Mouse (Mus musculus) testis, postnatal 10 days (tissue): Measurements from ENCODE around the gene Mta1.

Experiments
- DNase-seq: peaks from one replicate; pipeline ENCODE4 v3.0.0; 2021; ENCODE audit warnings: low spot score

Mta1 gene

DNA sequence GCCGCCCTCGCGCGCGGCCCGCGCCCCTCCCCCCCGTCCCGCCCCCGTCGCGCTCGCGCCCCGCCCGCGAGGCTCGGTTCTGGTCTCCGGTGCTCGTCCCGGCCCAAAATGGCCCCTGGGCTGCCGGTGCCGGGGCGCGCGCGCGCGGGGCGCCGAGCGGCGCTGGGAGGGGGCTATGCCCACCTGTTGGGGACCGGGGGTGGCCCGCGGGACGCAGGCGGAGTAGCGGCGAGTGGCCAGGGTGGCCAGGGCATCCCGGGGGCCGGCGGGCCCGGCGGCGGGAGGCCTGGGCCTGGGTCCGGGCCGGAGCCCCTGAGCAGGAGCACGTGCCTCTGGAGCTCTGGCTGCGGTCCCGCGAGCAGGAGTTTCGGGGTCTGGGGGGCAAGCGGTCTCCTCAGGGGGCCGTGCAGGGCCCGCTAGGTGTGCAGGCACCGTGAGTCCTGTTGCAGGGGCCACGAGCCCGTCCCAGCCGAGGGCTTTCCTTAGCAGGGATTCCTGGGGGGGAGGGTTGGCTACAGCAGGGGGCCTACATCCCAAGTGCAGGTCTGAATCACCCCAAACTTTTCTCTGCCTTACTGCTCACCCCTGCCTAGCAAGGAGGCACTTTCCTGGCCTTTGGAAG lies 563 bp downstream of the Mta1 start:
- no peak for DNase-seq

DNA sequence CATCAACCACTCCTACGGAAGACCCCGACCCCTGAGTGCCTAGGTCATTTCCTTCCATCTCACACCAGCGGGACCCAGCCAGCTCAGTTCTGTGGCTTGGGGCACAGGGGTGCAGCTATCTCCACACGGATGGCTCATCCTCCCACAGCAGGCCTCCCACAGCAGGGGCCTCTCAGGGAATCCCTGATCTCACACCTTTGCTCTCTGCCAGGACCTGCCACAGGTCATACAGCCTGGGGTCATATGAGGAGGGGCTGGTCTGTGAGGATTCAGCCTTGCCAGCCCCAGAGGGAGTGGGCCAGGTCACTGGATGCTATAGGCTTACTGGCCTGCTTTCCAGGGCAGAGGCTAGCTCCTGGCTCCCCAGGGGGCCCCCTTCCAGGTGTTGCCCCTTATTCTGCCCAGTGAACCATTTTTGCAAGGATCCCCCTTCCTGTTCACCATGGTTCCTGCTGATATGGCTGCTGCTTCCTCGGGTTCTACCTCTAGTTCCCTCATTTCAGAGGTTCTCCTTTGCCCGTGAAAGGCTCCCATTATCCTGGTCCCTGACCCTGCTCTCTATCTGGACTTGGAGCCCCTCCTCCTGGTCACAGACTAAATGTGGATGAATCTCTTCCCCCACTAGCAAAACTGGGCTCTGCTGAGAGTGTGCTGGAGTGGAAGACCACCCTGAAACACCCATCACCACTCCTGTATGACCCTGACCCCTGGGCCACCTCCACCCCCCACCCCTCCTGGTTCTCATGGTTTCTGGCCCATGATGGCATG lies 1.6 kb downstream of the Mta1 start:
- DNase-seq = no peak

DNA sequence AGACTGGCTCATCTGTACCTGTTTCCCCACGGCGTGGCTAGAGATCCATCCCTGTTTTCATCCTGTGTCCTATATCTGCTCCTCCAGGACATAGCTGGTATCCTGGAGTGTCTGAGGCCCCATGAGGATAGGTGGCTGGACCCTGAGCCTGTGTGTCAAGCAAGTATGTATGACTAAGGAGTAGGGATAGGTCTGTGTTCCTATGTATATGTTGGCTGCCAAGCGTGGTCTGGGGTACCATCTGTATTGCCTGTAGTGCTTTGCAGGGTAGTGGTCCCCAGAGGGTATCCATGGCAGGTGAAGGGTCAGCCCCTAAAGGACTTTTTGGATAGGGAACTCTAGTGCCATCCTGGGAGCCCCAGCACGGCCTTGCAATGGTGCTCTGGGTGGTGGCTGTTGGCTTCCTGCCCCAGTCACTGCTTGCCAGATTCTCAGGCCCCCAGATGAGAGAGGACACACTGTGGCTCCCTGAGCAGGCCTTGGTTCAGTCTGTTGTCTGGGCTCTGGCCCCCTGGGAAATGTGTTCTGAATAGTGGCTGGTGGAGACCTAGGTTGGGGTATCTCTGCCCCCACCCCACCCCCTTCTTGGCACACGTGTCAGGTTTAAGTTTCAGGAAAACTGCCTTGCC lies 2.5 kb downstream of the Mta1 start:
- no peak for DNase-seq

DNA sequence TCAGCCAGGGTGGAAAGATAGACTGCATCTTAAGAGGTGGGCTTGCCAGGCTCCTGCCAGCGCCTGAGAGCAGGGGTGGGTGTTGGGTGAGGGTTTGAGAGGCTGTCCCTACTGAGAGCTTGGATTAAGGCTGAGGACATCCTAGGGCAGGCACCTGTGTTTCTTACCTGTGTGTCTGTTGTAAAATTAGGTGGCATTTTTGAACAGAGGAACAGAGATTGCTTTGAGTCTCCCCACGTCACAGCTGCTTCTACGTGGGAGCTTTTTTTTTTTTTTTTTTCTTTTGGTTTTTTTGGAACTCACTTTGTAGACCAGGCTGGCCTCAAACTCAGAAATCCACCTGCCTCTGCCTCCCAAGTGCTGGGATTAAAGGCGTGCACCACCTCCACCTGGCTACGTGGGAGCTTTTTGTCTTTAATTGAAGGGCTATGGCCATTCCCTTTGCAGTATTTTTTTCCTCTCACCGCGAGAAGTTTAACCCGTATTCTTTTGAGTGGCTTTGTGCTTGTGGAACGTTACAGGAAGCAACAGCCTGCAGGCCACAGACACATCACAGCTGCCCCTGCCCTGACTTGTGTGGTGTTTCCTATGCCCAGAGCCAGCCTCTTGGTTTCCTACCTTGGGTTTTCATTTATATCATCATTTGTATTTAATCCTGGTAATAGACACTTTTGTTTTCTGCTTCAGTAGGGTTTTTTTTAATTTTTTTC lies 3.3 kb downstream of the Mta1 start:
- DNase-seq = no peak

DNA sequence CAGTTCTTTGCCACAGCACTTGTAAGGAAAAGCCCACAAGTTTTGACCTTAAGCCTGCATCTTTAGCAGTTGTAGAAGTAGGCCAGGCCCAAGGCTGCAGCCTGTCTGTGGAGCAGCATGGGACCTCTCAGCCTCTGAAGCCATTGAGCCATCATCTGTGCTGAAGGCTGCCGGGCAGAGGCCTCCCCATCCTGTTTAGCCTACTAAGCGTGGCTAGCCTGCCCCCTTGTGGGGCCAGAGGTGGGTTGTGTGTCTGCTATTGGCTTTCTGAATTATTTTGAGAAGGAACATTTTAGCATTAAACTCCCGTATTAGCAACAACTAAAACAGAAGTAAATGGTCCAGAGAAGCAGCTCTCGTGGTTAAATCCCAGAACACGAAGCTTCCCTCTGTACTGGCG lies 4.4 kb downstream of the Mta1 start:
- peak; percentile 73 for DNase-seq

DNA sequence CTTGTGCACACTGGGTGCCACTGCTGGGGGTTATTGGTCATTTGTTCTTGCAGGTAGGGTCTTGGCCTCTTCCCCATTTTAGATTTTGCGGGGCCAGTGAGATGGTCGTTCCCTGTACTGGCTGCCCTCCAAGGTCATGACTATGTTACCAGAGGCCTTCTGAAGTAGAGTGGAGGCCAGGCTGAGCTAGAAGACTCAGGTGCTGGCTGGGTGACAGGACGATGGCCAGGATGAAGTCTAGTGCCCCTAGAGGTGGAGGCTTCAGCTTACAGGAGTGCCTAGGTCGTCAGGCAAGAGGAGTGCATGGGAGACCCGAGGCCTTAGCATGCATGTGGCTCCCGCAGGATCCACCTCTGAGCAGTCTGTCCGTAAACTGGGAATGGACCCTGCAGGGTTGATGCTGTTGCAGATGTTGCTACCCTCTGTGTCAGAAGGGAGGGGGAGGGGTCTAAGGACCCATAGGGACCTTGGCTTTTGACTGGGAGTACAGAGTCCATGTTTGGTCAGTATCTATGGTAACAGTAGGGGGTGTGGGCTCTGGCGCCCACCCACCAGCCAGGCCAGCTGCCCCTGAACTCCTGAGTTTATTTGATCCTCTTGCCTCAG lies 5.9 kb downstream of the Mta1 start:
- no peak for DNase-seq

DNA sequence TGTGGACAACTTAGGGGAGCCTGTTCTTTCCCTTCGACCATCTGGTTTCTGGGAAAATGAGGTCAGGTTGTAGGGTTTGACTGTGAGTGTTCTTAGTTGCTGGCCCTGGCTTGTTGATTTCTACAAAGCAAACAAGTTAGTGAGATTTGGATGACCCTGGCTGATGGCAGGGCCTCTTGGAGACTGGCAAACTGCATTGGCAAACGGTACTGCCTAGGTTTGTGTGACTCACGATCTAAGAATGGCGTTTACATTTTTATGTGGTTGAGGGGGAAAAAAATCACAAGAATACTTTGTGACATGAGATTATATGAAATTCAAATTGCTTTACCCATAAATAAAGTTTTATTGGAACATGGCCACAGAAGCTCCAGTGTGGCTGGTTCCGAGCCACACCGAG lies 8.3 kb downstream of the Mta1 start:
- DNase-seq = no peak

DNA sequence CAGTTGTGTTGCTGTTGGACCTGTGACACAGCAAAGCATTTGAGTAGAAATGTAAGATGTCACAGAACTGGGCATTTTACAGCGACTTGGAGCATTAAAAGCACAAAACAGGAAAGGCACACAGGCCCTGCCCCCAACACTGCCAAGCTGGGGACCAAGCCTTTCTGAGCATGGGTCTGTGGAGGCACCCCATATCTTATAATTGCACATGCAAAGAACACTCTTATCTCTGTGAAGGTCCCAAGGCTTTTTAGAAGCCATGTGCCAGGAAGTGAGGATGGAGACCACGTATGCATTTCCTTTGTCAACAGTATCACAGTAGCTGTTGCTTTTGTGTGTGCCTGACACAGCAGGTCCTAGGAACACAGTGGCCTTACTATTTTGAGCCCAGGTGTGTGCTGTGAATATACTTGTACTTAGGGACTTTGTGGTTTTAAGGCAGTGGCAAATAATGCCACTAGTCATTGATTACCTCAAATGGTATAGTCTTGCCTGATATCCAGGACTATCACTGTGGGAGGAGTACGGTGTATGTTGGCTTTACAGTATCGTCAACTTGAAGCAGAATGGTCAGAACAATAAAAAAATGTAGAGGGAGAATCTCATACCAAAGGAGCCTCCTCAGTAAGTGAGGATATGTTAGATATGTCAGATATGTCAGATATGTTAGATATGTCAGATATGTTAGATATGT lies 9.5 kb downstream of the Mta1 start:
- no peak for DNase-seq

DNA sequence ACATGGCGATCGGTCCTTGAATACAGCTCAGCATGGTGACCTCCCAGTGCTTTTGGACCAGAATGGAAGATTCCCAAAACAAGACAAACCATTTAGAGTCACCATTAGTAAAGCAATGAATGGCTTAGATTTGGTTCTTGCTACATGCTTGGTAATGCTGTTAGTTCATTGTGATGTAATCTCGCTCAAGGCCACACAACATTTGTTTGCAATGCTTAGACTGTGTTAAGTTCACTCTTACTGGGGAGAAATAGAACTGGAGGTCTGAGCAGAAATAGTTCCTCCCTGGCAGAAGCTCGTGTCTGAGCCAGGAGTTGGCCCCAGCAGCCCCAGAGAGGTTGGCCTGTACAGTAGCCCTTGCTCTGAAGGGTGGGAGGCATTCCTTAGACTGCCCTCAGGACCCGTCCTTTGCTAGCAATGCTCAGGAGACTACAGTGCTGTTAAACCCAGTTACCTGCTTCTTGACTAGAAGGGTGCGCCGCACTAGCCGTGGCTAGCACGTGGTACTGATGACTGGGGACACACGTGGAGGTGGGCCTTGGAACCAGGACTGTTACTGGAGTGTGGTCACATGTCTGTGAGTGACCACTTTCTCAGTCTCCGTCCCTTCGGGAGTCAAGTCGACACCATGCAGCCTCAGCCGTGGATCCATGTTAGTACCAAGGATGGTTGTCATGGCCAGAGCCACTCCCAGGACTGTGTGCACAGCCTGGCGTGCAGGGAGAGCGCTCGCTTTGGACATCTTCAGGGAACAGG lies 10.6 kb downstream of the Mta1 start:
- no peak for DNase-seq

DNA sequence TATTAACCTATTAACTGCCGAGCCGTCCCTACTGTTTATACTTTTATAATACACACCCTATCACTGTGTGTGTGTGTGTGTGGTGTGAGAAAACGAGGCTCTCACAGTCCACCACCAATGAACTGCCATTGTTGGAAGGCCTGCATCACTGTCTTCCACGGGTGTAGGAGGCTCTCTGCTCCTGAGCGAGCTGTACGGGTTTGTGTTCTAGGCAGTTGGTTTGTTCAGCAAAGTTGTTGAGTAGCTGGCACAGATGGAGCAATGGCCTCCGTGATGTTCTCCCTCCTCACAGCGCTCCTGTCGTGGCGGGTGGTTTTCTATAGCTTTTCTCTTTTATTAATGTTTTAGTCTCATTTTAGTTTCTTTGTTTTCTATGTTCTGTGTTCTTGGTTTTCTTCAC lies 11.7 kb downstream of the Mta1 start:
- DNase-seq = no peak

DNA sequence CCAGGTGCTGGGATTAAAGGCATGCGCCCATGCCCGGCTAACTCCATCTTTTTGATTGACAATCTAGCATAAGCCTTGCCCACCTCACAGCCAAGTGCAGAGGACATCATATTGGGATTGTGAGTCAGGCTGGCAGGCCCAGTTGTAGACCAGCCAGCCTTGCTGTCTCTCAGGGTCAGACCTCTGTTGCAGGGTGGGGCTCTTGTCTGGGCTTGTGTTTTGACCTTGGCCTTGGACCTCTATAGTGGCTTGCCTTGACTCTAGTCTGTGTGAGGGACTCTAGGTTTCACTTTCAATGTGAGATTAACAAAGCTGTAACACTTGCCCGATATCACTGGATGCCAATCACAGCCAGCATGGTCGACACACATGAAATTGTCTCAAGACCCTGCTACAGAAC lies 16.1 kb downstream of the Mta1 start:
- DNase-seq = no peak

DNA sequence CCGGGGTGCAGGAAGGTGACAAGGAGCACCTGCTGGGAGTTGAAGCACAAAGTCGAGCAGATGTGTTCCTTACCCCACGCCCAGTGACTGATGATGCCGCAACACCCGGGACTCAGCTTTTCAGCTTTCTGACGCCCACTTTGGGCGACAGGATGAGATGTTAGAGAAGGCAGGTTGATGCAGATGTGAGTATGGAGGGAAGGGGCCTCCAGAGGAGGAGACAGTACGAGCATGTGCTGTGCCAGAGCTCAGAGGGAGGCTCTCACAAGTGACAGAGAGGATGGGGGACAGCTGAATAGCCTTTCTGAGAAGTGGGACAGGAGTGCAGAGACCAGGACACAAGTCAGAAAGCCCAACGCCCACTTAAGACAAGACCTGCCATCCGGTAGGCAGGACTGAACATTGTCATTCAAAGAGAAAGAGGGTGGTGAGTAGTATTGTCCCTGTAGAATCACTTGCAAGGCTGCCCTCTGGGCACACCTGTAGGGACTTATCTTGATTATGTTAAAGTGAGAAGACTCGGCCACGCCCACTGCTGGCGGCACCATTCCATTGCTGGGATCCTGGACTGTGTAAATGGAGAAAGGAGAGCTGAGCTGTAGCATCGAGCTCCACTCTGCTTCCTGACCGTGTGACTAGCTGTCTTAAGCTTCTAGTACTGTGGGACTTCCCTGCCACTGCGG lies 16.9 kb downstream of the Mta1 start:
- DNase-seq = no peak

DNA sequence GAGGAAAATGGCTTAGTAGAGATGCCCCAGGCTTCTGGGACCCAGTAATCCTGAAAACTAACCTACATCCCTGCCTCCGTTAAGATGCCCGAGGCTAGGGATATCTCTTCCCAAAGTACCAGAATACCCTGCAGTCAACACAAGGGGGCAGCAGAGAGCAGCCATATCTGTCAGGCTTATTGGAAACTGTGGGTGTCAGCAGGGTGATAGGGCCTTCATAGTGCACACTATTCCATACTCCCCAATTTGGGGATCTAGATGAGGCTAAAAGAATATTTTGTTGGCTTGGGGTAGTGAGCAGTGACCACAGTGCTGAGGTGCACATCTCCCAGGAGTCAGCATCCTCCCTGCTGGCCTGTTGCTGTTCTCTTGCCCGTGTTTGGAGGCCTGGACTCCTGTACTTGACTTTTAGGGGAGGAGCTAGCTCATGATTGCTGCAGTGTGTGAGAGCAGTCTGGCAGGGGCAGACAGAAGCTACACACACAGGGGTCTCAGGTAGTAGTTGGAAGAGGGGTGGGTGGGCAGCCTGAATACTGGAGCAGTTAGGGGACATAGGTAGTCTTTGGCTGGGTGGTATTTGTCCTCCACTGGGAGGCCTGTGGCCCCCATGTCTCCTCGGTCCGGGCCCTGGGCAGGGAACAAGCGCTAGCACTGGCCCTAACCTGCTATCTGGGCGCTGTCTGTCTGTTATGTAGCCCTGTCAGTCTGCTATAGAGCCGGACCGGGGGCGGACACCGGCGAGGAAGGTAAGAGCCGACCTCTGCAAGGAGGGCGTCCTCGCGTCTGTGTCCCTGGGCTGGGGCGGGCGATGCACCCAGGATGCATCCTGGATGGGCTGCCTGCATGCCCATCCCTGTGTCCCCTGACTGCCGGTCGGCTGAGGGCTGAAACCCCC lies 21.7 kb downstream of the Mta1 start:
- DNase-seq = peak; percentile 89

DNA sequence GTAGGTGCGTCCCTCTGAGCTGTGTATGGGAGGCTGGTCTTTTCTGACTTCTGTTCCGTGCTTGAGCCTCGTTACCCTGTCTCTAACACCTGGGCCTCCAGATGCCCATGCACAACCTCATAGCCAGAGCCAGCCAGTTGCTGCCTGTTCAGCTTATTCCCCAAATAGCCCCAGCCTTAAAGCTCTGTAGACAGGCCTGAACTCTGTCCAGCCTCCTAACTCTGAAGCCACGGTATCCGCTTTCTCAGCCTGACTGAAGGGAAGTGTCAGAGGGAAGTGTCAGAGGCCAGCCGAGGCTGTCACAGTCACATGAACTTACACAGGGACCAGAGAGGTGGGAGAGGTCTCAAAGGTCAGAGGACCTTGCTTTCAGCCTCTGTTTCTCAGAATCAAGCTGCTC lies 26.6 kb downstream of the Mta1 start:
- DNase-seq = no peak

DNA sequence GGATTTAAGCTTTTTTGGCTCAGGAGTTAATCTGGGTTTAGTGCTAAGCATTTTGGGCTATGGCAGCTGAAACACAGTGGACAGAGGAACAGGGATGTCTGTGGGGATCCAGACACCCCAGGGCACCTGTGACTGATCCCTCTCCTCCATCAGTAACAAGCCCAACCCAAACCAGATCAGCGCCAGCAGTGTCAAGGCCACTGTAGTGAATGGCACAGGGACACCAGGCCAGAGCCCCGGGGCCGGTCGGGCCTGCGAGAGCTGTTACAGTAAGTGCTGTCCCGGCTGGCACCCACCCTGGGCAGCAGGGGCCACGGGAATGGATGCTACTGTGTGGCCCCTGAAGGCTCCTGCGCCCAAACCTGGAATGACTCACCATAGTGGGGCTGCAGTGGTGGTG lies 32.7 kb downstream of the Mta1 start:
- DNase-seq = no peak

DNA sequence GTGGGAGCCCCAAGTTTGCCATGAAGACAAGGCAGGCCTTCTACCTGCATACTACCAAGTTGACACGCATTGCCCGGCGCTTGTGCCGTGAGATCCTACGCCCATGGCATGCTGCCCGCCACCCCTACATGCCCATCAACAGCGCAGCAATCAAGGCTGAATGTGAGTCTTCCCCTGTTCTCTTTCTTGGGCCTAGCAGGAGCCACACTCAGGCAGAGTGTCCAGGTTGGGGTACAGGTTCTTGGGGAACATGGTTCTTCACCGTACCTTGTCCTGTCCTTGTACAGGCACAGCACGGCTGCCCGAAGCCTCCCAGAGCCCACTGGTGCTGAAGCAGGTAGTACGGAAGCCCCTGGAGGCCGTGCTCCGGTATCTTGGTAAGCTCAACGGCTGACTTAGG lies 33.5 kb downstream of the Mta1 start:
- no peak for DNase-seq

DNA sequence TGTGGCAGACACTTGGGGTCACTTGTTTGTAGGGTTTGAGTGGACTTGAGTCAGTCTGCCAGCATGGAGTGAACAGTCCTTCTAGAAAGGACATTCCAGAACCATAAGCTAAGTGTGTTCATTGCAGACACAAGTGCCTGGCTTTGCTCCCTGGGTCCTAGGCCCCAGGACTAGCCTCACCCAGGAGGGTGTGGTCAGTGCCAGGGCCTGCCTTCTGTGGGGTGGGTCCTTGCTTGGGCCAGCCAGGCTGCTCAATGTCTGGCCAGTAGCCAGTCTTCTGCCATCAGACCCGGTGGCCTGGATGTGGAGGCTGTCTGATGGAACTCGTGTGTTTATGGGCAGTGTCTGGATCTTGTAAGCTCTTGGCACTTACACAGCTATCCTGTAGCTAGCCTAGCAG lies 34.5 kb downstream of the Mta1 start:
- DNase-seq = no peak

DNA sequence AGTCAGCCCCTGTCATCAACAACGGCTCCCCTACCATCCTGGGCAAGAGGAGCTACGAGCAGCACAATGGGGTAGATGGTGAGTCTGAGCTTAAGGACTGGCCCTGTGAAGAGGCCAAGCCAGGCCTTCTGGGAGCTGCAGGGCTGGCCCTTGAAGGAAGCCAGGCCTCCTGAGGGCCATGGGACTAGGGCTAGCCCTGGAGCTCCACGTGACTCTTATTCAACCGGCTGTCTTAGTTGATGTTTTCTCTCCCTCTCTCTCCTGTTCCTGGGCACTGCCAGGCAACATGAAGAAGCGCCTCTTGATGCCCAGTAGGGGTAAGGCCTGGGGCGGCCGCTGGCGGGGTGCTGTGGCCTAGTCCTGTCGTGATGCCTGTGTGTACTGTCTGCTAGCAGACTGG lies 35.2 kb downstream of the Mta1 start:
- DNase-seq = no peak

DNA sequence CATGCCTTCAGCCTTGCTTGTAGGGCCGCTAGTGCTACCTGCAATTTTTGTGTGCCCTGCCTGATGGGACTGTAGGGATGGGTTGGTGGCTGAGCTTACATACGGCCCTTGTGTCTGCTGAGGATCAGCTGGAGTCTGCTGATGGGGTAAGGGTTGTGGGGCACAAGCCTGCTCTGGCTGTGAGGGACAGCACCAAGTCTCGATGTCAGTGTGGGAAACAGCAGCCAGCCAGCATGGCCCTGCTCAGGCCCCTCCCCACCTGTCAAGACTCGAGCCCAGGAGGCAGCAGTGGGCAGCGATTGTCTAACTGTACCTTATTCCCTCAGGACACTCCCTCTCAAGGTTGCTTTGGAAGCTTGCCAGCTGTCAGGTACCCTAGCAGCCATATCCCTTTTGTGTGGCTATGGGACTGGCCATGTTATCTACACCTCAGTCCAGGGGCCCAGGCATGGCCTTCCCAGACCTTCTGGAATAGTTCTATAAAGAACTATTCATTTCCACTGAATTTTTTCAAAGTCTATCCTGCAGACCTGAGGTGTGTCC lies 35.9 kb downstream of the Mta1 start:
- DNase-seq = no peak
